Mouse (Mus musculus) embryonic facial prominence, embryonic 11.5 days (tissue): ENCODE results near the gene Bace1. TPM values are rescaled to one million over a fixed set of nuclear protein-coding genes. Genes with fewer than 3 reads are reported as not detected.

Experiments used
- ATAC-seq: fragments of 200-750 bp; cut with Nextera tagmentation; replicated peaks from 2 replicates; pipeline ENCODE4 v1.8.0; 2017; ENCODE audit warnings: low read depth; ENCODE audit not compliant: insufficient number of reproducible peaks, low FRiP score, low TSS enrichment
- DNase-seq: peaks from one replicate; pipeline ENCODE4 v3.0.0-alpha.2; 2015; ENCODE audit warnings: low spot score
- H3K27ac ChIP-seq: fragments of 300-500 bp; sonication (generic); replicated peaks from 2 replicates; pipeline ENCODE4 v1.5.1; 2014; ENCODE audit warnings: mild to moderate bottlenecking, low read depth, low read length, control low read depth
- H3K27me3 ChIP-seq: fragments of 300-500 bp; sonication (generic); 2 replicates; pipeline ENCODE4 v1.6.1; 2014; ENCODE audit warnings: mild to moderate bottlenecking, low read length, moderate library complexity, mixed read lengths; ENCODE audit not compliant: control insufficient read depth, insufficient read depth
- H3K36me3 ChIP-seq: fragments of 300-500 bp; sonication (generic); replicated peaks from 2 replicates; pipeline ENCODE4 v1.6.1; 2014; ENCODE audit warnings: low read depth, mild to moderate bottlenecking, low read length, moderate library complexity, mixed read lengths; ENCODE audit not compliant: control insufficient read depth, insufficient read depth
- H3K4me1 ChIP-seq: fragments of 300-500 bp; sonication (generic); 2 replicates; pipeline ENCODE4 v1.6.1; 2014; ENCODE audit warnings: low read length, mixed read lengths; ENCODE audit not compliant: control insufficient read depth, insufficient read depth
- H3K4me2 ChIP-seq: fragments of 300-500 bp; sonication (generic); 2 replicates; pipeline ENCODE4 v1.6.1; 2014; ENCODE audit warnings: low read depth, mild to moderate bottlenecking, control low read depth, low read length, moderate library complexity
- H3K4me3 ChIP-seq: fragments of 300-500 bp; sonication (generic); 2 replicates; pipeline ENCODE4 v1.5.1; 2014; ENCODE audit warnings: low read depth, low read length, control low read depth
- H3K9ac ChIP-seq: fragments of 300-500 bp; sonication (generic); replicated peaks from 2 replicates; pipeline ENCODE4 v1.6.1; 2014; ENCODE audit warnings: mild to moderate bottlenecking, control low read depth, low read length
- H3K9me3 ChIP-seq: fragments of 300-500 bp; sonication (generic); replicated peaks from 2 replicates; pipeline ENCODE4 v1.6.1; 2016; ENCODE audit warnings: mild to moderate bottlenecking, low read length, inconsistent platforms, mixed read lengths; ENCODE audit not compliant: control insufficient read depth
- whole genome bisulfite sequencing: fragments of 180-500 bp; shearing (Covaris S2); extraction: QIAGEN DNeasy Blood & Tissue Kit; methylation state at CpG from one replicate; pipeline ENCODE4 v1.1.7; 2014; 5-methylcytosine and 5-hydroxymethylcytosine counted together
- polyA plus RNA-seq: library from polyadenylated mRNA; unstranded; fragments of >200 nt; fragmentation: Nextera tagmentation; extraction: Ambion mirVana; gene quantifications from 2 replicates; pipeline ENCODE4 v1.2.1, GENCODE M21; 2014

Bace1 gene
- polyA plus RNA-seq, 1 experiment from 2014 or later, result 17.8 TPM

- 87% methylated on average over 5 of the region's 5 CpGs for WGBS
- no peaks in the 10 kb centered on the region for H3K27me3 ChIP-seq
Measured at GRCm38 (mm10) chr9:45846891-45847460, 8.6 kb downstream of the Bace1 start.

GRCm38 (mm10) chr9:45849528-45850408, 11.4 kb downstream of the Bace1 start:
- WGBS, result 72% methylated on average over 9 of the region's 9 CpGs
- no peak overlapping the region for H3K4me2 ChIP-seq
- no peaks in the 10 kb centered on the region for H3K9me3 ChIP-seq
- no peak overlapping the region for H3K27ac ChIP-seq
- DNase-seq, result no peak
- no peak for ATAC-seq
- H3K27me3 ChIP-seq, result no peaks in the 10 kb centered on the region
- no peaks in the 10 kb centered on the region for H3K4me1 ChIP-seq
- no peak overlapping the region for H3K4me3 ChIP-seq
- no peaks in the 10 kb centered on the region for H3K36me3 ChIP-seq
- no peak overlapping the region for H3K9ac ChIP-seq

More at GRCm38 (mm10) chr9:45846891-45847460, 8.6 kb downstream of the Bace1 start:
- Histone ChIP-seq H3K27ac (no peak overlapping the region), H3K9ac (no peak overlapping the region), H3K36me3 (no peaks in the 10 kb centered on the region), H3K9me3 (no peaks in the 10 kb centered on the region), H3K4me1 (no peaks in the 10 kb centered on the region), H3K4me3 (no peak overlapping the region), H3K4me2 (no peak overlapping the region)
- ATAC-seq, result no peak
- no peak for DNase-seq

DNA sequence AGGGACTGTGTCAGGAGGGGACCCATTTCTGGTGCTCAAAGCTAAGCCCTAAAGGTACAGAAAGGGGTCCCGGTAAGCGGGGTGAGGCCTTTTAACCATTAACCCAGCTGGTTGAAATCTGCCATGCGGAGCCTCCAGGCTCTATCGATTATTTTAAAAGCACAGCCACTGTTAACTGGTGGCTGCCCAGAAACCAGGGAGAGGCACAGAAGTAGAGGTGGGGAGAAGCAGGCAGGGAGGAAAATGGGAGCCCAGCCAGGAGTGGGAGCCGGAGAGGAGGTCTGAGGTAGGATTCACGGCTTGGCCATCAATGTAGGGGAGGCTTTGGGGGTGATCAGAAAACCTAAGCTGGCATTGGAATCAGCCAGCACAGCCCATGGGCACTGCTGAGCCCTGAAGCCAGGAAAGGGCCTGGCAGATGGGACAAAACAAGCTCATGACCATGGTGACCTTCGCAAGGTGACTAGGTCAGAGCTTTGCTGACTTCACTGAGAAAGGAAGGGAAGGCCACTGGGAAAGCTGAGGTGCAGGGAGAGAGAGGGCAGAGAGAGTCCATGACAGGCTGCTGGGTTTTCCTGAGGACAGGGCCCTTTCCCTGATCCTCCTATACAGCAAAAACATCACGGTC, 12.3 kb downstream of the Bace1 start:
- H3K27ac ChIP-seq, result no peak overlapping the region
- no peaks in the 10 kb centered on the region for H3K9me3 ChIP-seq
- no peaks in the 10 kb centered on the region for H3K36me3 ChIP-seq
- H3K27me3 ChIP-seq, result no peaks in the 10 kb centered on the region
- no peak for ATAC-seq
- no peak for DNase-seq
- H3K4me2 ChIP-seq, result no peak overlapping the region
- H3K4me3 ChIP-seq, result no peak overlapping the region
- 83% methylated on average over 8 of the region's 8 CpGs for WGBS
- H3K9ac ChIP-seq, result no peak overlapping the region
- H3K4me1 ChIP-seq, result no peaks in the 10 kb centered on the region

DNA sequence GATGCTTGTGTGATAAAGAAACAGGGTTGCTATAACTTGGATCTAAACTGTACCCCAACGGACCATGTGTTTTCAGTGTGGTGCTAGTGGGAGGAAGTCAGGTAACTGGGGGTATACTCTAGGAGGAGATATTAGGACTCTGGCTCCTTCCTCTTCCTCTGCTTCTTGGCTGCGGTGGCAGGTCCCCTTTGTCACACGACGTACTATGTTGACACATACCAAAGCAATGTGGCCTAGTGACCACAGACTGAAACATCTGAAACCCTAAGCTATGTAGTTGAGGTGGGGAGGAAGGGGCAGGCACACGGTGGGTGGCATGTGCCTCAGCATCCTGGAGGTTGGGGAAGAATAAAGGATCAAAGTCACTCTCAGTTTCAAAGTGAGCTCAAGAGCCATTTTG, 12.9 kb downstream of the Bace1 start:
- no peak overlapping the region for H3K4me2 ChIP-seq
- no peak overlapping the region for H3K9ac ChIP-seq
- no peaks in the 10 kb centered on the region for H3K36me3 ChIP-seq
- WGBS, result 75% methylated on average over 5 of the region's 5 CpGs
- no peak overlapping the region for H3K4me3 ChIP-seq
- H3K9me3 ChIP-seq, result no peaks in the 10 kb centered on the region
- H3K4me1 ChIP-seq, result no peaks in the 10 kb centered on the region
- DNase-seq (no peak), ATAC-seq (no peak)
- H3K27ac ChIP-seq, result no peak overlapping the region
- H3K27me3 ChIP-seq, result no peaks in the 10 kb centered on the region

DNA sequence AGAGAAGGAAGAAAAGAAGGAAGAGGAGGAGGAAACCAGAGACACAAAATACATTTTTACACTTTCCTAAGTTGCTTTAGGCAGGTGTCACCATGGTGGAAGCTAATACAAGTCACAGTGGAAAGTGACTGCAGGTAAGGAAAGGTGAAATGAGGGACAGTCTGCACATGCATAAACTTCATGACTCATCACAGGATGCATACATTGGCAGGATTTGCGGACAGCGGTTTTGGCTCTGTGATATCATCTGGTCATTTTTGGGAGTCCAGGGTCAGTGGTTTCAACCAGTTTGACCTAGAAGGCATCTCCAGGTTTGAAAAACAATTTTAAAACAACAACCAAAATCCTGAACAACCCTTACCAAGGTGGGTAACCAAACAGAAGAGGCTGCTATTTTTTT, 13.4 kb downstream of the Bace1 start:
- no peaks in the 10 kb centered on the region for H3K36me3 ChIP-seq

DNA sequence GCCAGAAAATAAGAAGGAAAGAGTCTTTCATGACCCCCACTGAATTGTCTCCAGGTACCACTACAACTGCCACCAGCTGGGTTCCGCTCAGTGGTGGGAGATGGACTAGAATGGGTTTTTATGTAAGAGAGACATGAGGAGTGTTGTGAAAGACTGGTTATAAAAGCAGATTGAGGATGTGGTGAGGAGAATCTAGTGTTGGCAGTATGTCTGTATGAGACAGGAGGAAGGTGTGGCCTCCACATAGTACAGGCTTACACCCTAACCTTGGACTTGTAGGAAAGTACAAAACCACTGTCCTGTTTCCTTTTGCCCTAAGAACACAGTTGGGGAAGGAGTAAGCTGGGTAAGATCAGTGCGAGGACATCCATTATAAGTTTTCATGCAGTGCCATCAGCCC, 15.3 kb downstream of the Bace1 start:
- H3K4me3 ChIP-seq, result no peak overlapping the region
- no peaks in the 10 kb centered on the region for H3K27me3 ChIP-seq
- H3K4me2 ChIP-seq, result no peak overlapping the region
- ATAC-seq (no peak), DNase-seq (no peak)
- H3K4me1 ChIP-seq, result no peaks in the 10 kb centered on the region
- no peak overlapping the region for H3K27ac ChIP-seq
- no peak overlapping the region for H3K9ac ChIP-seq
- WGBS, result 88% methylated on average over 2 of the region's 2 CpGs
- no peaks in the 10 kb centered on the region for H3K9me3 ChIP-seq
- peaks cover 5% of the 10 kb centered on the region for H3K36me3 ChIP-seq

More for the DNA sequence above, 13.4 kb downstream of the Bace1 start:
- ATAC-seq (no peak), DNase-seq (no peak)
- H3K9me3 ChIP-seq, result no peaks in the 10 kb centered on the region
- no peak overlapping the region for H3K27ac ChIP-seq
- 97% methylated on average over 2 of the region's 2 CpGs for WGBS
- no peak overlapping the region for H3K9ac ChIP-seq
- no peak overlapping the region for H3K4me2 ChIP-seq
- H3K4me1 ChIP-seq, result no peaks in the 10 kb centered on the region
- H3K27me3 ChIP-seq, result no peaks in the 10 kb centered on the region
- H3K4me3 ChIP-seq, result no peak overlapping the region

DNA sequence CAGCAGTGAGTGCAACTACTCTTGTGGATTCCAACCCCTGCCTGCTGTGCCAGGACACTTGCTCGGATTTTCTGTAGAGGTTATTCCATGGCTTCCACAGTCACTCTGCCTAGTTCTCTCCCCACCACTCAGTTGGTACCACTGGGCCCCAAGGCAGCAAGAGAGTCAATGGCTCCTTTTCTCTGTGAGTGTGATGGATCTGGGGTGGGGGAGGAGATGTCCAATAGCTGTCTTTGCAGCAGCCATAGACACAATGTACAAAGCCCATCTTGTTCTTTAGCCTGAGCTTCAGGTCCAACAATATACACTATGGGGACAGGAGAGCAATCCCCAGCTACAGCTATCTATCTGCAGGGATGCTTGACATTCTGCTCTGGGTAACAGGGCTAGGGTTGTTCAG, 15.8 kb downstream of the Bace1 start:
- Histone ChIP-seq H3K9ac (no peak overlapping the region), H3K27ac (no peak overlapping the region), H3K4me3 (no peak overlapping the region), H3K4me1 (no peaks in the 10 kb centered on the region), H3K36me3 (peaks cover 9% of the 10 kb centered on the region), H3K4me2 (no peak overlapping the region), H3K27me3 (no peaks in the 10 kb centered on the region), H3K9me3 (no peaks in the 10 kb centered on the region)
- 60% methylated on average over 1 of the region's 1 CpGs for WGBS
- ATAC-seq, result no peak
- DNase-seq, result no peak

- Histone ChIP-seq H3K36me3 (peaks cover 22% of the 10 kb centered on the region), H3K4me2 (no peak overlapping the region), H3K4me1 (no peaks in the 10 kb centered on the region), H3K27ac (no peak overlapping the region), H3K27me3 (no peaks in the 10 kb centered on the region), H3K9me3 (no peaks in the 10 kb centered on the region), H3K4me3 (no peak overlapping the region), H3K9ac (no peak overlapping the region)
- DNase-seq, result no peak
- no peak for ATAC-seq
- WGBS, result 94% methylated on average over 10 of the region's 10 CpGs
Measured at GRCm38 (mm10) chr9:45859364-45859763, 21.0 kb downstream of the Bace1 start.
